Mouse (Mus musculus): Measurements from ENCODE around the gene Tmcc1.

- TF ChIP-seq POLR2A (IDR thresholded peaks at IDR 0.05; ENCODE audit: insufficient read length, low read depth): no peak
- TF ChIP-seq MAX (IDR thresholded peaks at IDR 0.05; ENCODE audit: low read depth): no peak
- no peak for TF ChIP-seq TCF12 (IDR thresholded peaks at IDR 0.05; ENCODE audit: insufficient read depth, poor library complexity, severe bottlenecking)
- TF ChIP-seq MYOG (IDR thresholded peaks at IDR 0.05; ENCODE audit: control insufficient read depth in 1 of 3, insufficient read depth in 1 of 3, insufficient read length in 2 of 3, low read depth in 2 of 3): no peak
- TF ChIP-seq MYOD1 (IDR thresholded peaks at IDR 0.05; ENCODE audit: control insufficient read depth in 1 of 3, insufficient read length in 2 of 3, low read depth in 2 of 3): no peak
- TF ChIP-seq POLR2AphosphoS2 (IDR thresholded peaks at IDR 0.05; ENCODE audit: insufficient read length, low read depth): no peak
- no peak for TF ChIP-seq USF1 (IDR thresholded peaks at IDR 0.05; ENCODE audit: low read depth)
- no peak for TF ChIP-seq CEBPB (IDR thresholded peaks at IDR 0.05; ENCODE audit: insufficient read depth, poor library complexity, severe bottlenecking)
Observed at GRCm38 (mm10) chr6:116004716-116005115, 188.6 kb downstream of the Tmcc1 start.
